Mouse (Mus musculus) CD4-positive, CD25-positive, alpha-beta regulatory T cell (primary cell): ENCODE measurements around the gene Chd8. TPM values are rescaled to one million over a fixed set of nuclear protein-coding genes. Genes with fewer than 3 reads are reported as not detected.

Experiments used
- polyA plus RNA-seq: library from polyadenylated mRNA; unstranded; fragments of 100-300 nt; shearing (Covaris generic); gene quantifications from one replicate; pipeline ENCODE4 v1.2.1, GENCODE M21; 2017

The Chd8 gene
- 36.3 TPM for polyA plus RNA-seq

DNA sequence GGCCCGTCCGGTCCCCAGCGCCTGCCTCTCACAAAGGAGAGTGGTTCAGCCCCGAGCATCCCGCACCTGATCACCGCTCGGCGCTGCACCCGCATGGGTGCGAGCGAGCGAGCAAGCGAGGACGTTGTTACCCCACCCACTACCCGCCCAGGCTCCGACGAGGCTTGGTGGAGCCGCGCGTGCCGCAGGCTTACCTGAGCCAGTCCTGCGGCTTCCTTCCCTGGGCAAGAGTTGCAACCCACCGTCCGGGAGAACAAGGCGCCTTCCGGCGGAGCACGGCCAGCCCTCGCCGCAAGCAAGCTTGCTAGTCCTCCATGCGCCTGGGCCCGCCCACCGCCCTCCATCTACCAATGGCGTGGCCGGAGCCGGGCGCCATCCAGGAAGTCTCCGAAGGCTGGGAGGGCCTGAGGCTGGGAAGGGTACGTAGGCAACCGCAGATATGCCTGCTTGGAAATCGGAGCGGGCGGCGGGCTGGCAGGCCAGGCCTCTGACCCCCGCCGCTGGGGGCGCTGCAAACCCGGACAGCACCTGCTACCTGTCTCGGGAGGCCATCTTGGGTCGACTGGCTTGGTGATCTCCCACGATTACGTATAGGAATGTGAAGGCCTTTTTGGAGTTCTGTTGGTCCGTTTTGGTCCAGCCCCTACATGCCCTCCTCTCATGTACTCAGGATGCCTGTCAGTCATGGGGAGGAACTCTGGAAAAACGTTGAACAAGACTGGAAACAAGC lies at the start of gene Chd8:
Gene Chd8, minus strand, starts transcription at position 297 of the 730 bp plus-strand sequence.

GRCm38 (mm10) chr14:52304644-52305271 lies 47.2 kb upstream of the Chd8 start, which contains the start of gene Mettl3:
Mettl3 (minus strand) TSS chr14:52305128.

GRCm38 (mm10) chr14:52278932-52279746 lies 21.6 kb upstream of the Chd8 start, which contains the start of the genes Tox4 and Rab2b:
Tox4 (plus strand) TSS chr14:52279146.
Rab2b (minus strand) TSS chr14:52279545.

GRCm38 (mm10) chr14:52197156-52197878 lies 60.3 kb downstream of the Chd8 start, which contains the start of gene Supt16:
Supt16 (minus strand) TSS chr14:52197416.

Other genes with a start within 250 kb of the Chd8 start
- not detected for gene Tmem253, start 242.1 kb downstream of the Chd8 start, polyA plus RNA-seq
- 22.6 TPM for gene Zfp219, start 237.0 kb downstream of the Chd8 start, polyA plus RNA-seq
- not detected for gene Olfr221, start 215.3 kb downstream of the Chd8 start, polyA plus RNA-seq
- gene Hnrnpc, start 153.8 kb downstream of the Chd8 start, polyA plus RNA-seq = 433 TPM
- gene Rpgrip1, start 147.1 kb downstream of the Chd8 start, polyA plus RNA-seq = 4.6 TPM
- gene Supt16, start 60.4 kb downstream of the Chd8 start, polyA plus RNA-seq = 20.1 TPM
- 89.2 TPM for gene Tox4, start 21.4 kb upstream of the Chd8 start, polyA plus RNA-seq
- 19.7 TPM for gene Rab2b, start 21.8 kb upstream of the Chd8 start, polyA plus RNA-seq
- 71.0 TPM for gene Mettl3, start 47.3 kb upstream of the Chd8 start, polyA plus RNA-seq
- 4.3 TPM for gene Sall2, start 71.0 kb upstream of the Chd8 start, polyA plus RNA-seq
- gene Olfr1513, start 98.6 kb upstream of the Chd8 start, polyA plus RNA-seq = not detected
- not detected for gene Olfr1512, start 121.4 kb upstream of the Chd8 start, polyA plus RNA-seq
- gene Olfr1511, start 139.6 kb upstream of the Chd8 start, polyA plus RNA-seq = not detected
- not detected for gene Olfr1510, start 156.6 kb upstream of the Chd8 start, polyA plus RNA-seq
- gene Olfr1509, start 185.2 kb upstream of the Chd8 start, polyA plus RNA-seq = not detected
- not detected for gene Olfr1508, start 209.7 kb upstream of the Chd8 start, polyA plus RNA-seq
- gene Olfr1507, start 238.0 kb upstream of the Chd8 start, polyA plus RNA-seq = not detected